Mouse (Mus musculus) lung, postnatal 10 days (tissue): ENCODE results near the gene Clps.

ENCODE experiments used
- DNase-seq: peaks from one replicate; pipeline ENCODE4 v3.0.0; 2021

Gene Clps

DNA sequence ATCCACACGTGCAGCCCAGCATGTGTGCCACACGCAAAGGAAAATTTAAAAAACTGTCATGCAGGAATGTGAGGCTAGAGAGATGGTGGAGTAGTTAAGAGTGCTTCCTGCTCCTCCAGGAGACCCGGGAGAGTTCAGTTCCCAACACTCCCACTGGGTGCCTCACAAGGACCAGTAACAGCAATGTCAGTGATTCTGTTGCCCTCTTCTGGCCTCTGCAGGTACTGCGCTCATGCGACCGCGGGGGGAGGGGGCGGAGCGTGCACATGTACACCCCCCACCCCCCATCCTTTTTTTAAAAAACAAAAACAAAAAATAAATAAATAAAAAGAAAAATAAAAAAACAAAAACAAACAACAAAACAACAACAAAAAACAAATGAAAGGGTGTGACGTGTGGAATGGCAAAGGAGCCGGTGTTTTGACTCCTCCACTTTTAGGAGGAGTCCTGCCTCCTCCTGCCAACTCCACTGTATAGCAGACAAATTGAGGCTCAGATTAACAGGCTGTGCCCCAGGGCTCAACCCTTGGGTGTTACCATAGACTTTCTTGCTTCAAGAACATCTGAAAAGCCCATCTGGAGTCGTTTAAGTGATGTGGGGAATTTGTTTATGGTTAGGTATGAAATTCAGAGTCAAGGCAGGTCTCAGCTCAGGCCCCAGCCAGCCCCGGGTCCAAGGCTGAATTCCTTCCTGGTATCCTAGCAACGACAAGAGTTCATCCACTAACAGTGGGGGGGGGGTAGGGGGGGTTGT is 7.3 kb downstream of the Clps start:
- DNase-seq: peak; percentile 88

DNA sequence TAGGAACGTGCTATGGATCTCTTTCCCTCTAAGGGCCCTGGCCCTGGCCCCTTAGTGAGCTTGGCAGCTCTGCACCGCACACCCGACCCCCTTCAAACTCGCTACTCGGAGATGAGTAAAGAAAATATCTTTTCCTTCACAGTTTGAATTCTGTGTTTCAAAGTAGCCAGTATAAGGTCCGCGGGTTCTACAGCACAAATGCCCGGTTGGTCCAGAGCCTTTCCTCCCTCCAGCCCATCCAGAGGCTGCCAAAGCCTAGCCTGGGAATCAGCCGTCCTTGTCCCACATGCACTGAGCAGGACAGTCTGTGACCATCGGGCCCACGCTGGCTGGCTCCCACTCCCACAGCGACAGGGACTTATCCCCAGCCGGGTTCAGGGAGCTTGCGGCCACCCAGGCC is 11.5 kb downstream of the Clps start, which contains the start of gene Clpsl2:
Gene Clpsl2, plus strand, starts transcription at position 301 of the 400 bp plus-strand sequence.
- no peak for DNase-seq

GRCm38 (mm10) chr17:28548550-28548949 is 12.0 kb downstream of the Clps start:
- DNase-seq: no peak

DNA sequence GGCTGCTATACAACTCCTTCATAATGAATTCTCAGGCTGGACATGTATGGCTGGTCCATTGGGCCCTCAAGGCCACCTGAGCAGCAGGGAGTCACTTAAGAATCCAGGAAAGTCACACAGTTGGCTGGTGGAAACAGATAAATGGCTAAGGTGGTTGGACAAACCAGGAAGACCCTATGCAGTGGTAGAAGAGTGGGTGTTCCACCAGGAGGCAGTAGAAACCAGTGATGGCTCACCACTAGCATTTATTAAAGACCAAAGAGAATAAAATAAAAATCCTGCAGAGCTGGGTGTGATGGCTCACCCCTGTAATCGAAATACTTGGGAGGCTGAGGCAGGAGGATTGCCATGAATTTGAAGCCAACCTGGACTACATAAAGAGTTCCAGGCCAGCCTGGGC is 13.6 kb downstream of the Clps start:
- peak; percentile 37 for DNase-seq

DNA sequence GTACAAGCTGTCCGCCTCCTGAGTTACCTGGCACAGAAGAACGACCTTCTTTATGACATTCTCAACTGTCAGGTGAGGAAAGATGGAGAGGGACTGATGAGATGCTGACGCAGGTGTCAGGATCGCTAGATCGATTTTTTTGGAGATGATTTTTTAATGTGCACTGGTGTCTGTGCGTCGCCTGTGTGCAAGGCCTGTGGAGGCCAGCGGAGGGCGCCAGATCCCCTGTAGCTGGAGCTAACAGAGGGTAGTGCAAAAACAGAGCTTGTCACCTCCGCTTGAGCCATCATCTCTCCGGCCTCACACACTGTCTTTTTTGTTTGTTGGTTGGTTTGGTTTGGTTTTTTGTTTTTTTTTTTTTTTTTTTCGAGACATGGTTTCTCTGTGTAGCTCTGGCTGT is 22.7 kb downstream of the Clps start:
- no peak for DNase-seq

- DNase-seq: no peak
Observed at GRCm38 (mm10) chr17:28533327-28533726, 27.2 kb downstream of the Clps start.

GRCm38 (mm10) chr17:28532557-28532956 is 28.0 kb downstream of the Clps start:
- no peak for DNase-seq

- DNase-seq: no peak
Observed at GRCm38 (mm10) chr17:28531946-28532345, 28.6 kb downstream of the Clps start.

DNA sequence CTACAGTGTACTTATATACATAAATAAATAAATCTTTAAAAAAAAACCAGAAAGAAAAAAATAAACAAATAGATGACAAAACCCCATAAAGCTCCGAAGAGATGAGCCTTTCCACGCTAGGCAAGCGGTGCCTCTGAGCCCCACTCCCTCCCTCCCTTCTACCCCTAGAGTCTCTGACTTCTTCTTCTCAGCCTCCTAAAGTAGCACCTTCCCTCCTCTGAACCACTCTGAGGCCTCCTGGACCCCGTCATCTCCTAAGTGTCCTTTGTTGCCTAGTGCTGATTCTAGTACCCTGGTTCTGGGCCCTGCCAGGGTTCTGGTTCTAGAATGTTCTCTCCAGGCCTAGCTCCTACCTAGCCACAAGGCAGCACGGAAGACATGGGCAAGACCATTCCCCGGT is 30.1 kb downstream of the Clps start, which contains the start of gene Armc12:
Gene Armc12, plus strand, starts transcription at position 301 of the 400 bp plus-strand sequence.
- no peak for DNase-seq

- no peak for DNase-seq
Observed at GRCm38 (mm10) chr17:28529116-28529515, 31.4 kb downstream of the Clps start.

DNA sequence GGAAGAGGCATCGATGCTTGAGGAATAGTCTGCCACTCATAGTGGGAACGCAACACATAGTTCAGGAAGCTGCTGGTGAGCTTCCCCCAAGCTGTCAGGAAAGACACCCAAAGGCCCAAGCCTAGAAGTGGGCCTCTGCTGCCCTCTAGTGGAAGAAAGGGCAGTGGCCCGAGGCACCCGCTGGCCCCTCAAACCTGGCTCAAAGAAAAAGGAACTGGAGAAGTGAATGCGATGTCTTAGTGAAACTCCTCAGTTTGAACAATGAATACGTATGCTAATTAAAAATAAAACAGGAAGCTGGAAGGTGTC is 32.6 kb downstream of the Clps start:
- DNase-seq: peak; percentile 89

DNA sequence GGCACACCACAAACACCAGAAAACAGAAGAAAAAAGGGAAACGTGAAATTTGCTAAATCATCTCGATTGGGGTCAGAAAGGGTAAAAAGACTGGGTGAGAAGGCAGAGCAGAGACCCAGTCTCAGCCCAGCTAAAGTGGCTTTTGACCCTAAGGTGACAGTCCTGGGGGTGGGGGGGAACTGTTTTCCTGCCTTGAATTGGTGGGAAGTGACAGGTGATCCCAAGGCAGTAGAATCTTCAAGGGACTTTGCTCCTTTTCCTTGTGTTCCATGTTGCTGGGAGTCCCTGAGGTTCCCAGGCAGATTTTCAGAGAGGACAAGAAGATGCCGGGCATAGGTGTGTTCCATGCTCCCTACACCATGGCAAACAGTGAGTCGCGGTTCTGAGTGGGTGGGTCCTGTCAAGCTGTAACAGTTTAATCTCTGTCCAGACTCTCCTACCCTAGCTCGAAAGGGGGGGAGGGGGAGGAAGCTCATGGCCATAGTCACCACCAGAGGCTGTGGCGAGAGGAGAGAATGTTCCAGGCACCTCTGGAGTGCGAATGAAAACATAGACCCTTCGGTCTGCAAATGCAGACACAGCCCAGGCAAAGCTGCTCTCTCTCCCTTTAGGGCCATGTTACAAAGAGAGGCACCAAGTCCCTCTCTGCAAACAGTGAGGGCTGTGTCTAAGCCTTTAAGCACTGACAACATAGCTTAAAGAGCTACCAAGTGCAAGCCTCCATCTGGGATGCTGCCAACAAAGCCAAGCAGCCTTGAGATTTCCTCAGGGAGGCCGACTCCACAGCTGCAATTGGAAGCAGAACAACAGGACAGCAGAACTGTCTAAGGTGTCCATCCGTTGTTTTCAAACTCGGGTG is 33.2 kb downstream of the Clps start:
- peak; percentile 40 for DNase-seq

GRCm38 (mm10) chr17:28524831-28525430 is 35.6 kb downstream of the Clps start:
- no peak for DNase-seq

DNA sequence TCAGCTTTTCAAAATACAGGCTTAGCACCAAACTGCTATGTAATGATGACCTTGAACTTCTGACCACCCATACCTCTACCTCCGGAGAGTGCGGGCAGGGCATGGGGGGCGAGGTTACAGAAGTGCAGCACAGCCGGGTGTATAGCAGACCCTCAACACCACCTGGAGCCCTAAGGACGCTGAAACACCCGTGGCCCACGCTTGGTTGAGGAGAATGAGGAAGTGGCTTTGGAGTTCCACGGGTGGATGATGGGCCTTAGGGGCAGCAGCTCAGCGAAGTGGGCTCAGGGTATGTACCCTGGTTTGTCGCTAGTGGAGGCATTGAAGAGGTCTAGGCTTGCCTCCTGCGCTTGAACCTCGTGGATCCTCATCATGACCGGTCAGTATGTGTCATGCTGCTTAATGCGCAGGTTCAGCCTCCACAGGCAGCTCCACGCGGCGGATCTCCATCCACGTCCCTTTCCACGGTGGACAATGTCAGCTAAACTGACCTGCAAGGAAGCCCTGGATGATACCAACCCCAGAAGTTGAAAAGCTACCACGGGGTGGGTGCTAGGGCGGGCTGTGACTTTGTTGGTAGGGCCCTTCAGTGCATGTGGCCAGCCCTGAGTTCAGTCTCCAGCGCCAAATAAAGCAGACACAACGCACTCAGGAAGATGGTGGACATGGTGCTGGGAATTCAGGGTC is 36.4 kb downstream of the Clps start:
- no peak for DNase-seq

GRCm38 (mm10) chr17:28523355-28524008 is 37.1 kb downstream of the Clps start:
- DNase-seq: no peak

- peak; percentile 94 for DNase-seq
Observed at GRCm38 (mm10) chr17:28522623-28523354, 37.8 kb downstream of the Clps start.

DNA sequence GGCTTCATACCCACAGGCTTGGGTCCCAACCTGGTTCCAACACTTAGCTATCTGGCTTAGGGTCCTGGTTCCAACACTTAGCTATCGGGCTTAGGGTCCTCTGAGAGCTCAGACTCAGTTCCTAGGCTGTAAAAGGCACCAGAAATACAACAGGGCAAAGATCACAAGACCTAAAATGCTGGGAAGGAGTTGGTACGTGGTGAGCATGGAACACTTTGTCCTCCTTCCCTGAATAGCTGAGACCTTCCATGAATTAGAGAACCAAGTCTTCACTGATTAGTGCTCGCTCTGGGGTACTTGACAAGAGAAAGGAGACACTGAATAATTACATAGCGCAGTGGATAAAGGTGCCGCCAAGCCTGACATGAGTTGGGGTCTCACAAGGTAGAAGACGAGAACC is 38.6 kb downstream of the Clps start:
- no peak for DNase-seq

DNA sequence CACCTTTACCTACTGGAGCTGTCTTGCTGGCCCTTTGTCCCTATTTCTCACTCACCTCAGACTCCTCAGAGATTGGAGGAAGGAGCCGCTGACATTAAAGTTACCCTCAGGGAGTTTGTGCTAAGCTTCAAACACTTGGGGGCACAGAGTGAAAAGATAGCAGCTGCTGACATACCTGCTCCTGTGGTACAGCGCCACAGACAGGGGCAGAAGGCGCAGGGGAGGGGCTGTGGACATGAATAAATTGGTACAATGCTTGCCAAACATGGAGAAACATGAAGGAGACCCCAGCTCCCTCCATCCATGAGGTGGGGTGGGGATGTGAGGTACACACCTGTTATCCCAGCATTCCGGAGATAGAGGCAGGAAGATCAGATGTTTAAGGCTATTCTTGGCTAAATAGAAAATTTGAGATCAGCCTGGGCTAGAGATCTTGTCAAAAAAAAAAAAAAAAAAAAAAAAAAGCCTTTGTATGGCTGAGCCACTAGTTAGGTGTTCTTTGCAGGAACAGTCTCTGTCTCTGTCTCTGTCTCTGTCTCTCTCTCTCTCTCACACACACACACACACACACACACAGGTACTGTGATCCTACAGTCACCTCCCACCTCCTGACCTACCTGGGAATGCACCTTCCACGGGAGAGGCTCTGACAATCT is 39.4 kb downstream of the Clps start:
- no peak for DNase-seq

DNA sequence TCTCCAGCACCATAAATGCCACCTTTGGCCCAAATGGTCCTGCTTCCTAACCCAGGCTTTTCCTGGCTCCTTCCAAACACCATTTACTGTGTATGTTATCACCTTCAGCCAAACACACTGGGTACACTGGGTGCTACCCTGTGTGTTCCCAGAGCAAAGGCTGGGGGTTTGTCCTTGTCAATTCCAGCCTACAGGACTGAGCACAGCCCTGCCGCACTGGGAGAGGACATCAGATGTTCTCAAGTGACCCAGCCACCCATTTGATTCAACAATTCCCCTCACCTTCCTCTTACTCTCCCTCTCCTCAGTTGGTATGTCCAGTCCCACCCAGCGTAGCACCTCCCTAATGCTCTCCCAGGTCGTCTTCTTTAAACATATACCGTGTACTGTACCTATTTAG is 40.0 kb downstream of the Clps start:
- DNase-seq: no peak

DNA sequence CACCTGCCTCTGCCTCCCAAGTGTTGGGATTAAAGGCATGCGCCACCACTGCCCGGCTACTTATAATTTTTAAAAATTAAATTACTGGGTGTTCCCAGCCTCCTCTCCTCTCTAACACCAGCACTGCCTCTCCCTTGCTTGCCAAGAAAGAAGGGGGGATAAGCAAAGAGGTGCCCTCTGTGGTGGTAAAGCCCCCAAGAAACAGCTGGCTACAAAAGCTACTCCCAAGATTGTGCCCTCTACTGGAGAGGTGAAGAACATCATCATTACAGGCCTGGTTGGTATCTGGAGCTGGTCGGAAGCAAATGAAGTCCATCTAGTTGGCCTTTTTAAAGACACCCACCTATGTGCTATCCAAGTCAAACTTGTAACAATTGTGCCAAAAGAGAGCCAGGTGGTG is 40.7 kb downstream of the Clps start:
- DNase-seq: no peak

GRCm38 (mm10) chr17:28518615-28519071 is 41.9 kb downstream of the Clps start:
- peak; percentile 42 for DNase-seq
